Mouse (Mus musculus): ENCODE measurements around the gene St6galnac3.

St6galnac3 gene

GRCm38 (mm10) chr3:153480636-153481006 is 244.4 kb downstream of the St6galnac3 start:
- intact Hi-C loops (cut with DNase I) = no loop called here

GRCm38 (mm10) chr3:153480005-153480635 is 244.9 kb downstream of the St6galnac3 start:
- intact Hi-C loops (cut with DNase I) = no loop called here

GRCm38 (mm10) chr3:153475919-153476318 is 249.1 kb downstream of the St6galnac3 start:
- intact Hi-C loops (cut with DNase I) = no loop called here

- intact Hi-C loops (cut with DNase I) = no loop called here
Observed at GRCm38 (mm10) chr3:153475461-153475860, 249.5 kb downstream of the St6galnac3 start.

GRCm38 (mm10) chr3:153472583-153473471 is 252.1 kb downstream of the St6galnac3 start:
- intact Hi-C loops (cut with DNase I) = loop anchor here (5.0 kb wide), 1 partner anchor 86 kb away; no protein-coding TSS in a partner anchor

- intact Hi-C loops (cut with DNase I) = no loop called here
Observed at GRCm38 (mm10) chr3:153463849-153464248, 261.1 kb downstream of the St6galnac3 start.

GRCm38 (mm10) chr3:153460173-153460572 is 264.8 kb downstream of the St6galnac3 start:
- intact Hi-C loops (cut with DNase I) = no loop called here

GRCm38 (mm10) chr3:153458593-153458992 is 266.4 kb downstream of the St6galnac3 start:
- intact Hi-C loops (cut with DNase I) = no loop called here

GRCm38 (mm10) chr3:153457701-153458100 is 267.3 kb downstream of the St6galnac3 start:
- intact Hi-C loops (cut with DNase I) = no loop called here

GRCm38 (mm10) chr3:153457203-153457602 is 267.8 kb downstream of the St6galnac3 start:
- intact Hi-C loops (cut with DNase I) = no loop called here

- intact Hi-C loops (cut with DNase I) = no loop called here
Observed at GRCm38 (mm10) chr3:153456227-153456626, 268.7 kb downstream of the St6galnac3 start.

GRCm38 (mm10) chr3:153453127-153454049 is 271.6 kb downstream of the St6galnac3 start:
- intact Hi-C loops (cut with DNase I) = no loop called here

- intact Hi-C loops (cut with DNase I) = no loop called here
Observed at GRCm38 (mm10) chr3:153452299-153452996, 272.5 kb downstream of the St6galnac3 start.

GRCm38 (mm10) chr3:153441329-153441728 is 283.6 kb downstream of the St6galnac3 start:
- intact Hi-C loops (cut with DNase I) = no loop called here

GRCm38 (mm10) chr3:153436076-153437021 is 288.6 kb downstream of the St6galnac3 start:
- intact Hi-C loops (cut with DNase I) = no loop called here

- intact Hi-C loops (cut with DNase I) = no loop called here
Observed at GRCm38 (mm10) chr3:153433010-153433409, 292.0 kb downstream of the St6galnac3 start.

GRCm38 (mm10) chr3:153432053-153432816 is 292.7 kb downstream of the St6galnac3 start:
- intact Hi-C loops (cut with DNase I) = no loop called here

- intact Hi-C loops (cut with DNase I) = no loop called here
Observed at GRCm38 (mm10) chr3:153429840-153430239, 295.1 kb downstream of the St6galnac3 start.

- intact Hi-C loops (cut with DNase I) = no loop called here
Observed at GRCm38 (mm10) chr3:153421918-153422290, 303.1 kb downstream of the St6galnac3 start.
